Mouse (Mus musculus) megakaryocyte, embryonic 14.5 days (primary cell): ENCODE measurements around the gene Fcrla.

Experiments used
- FLI1 ChIP-seq: IDR thresholded peaks from 2 replicates; pipeline ENCODE4 v1.6.1; 2012; ENCODE audit warnings: low read length, inconsistent platforms, mixed read lengths
- GATA1 ChIP-seq: IDR thresholded peaks from 3 replicates; pipeline ENCODE4 v1.6.1; 2012; ENCODE audit warnings: mixed read lengths, low read length, inconsistent platforms, borderline replicate concordance

GRCm38 (mm10) chr1:170891646-170892045 lies 35.7 kb downstream of the Fcrla start:
- no peak for TF ChIP-seq GATA1
- no peak for TF ChIP-seq FLI1
